Mouse (Mus musculus) cerebellum, adult 11 months (tissue): ENCODE measurements around the gene Ifnz.
A peak's percentile ranks its signal among the peaks of the same experiment; 100 is the strongest.
"Not testable (repeated sequence)": the region's sequence is repeated elsewhere in the genome, so short reads cannot be mapped to it uniquely, and the experiment has no call there.

ENCODE experiments used
- DNase-seq: peaks from one replicate; pipeline ENCODE4 v3.0.0; 2022

Gene Ifnz

GRCm38 (mm10) chr4:88781831-88782230 lies at the start of gene Ifnz:
Gene Ifnz, plus strand, starts transcription at chr4:88782131.
- DNase-seq: not testable (repeated sequence)

DNA sequence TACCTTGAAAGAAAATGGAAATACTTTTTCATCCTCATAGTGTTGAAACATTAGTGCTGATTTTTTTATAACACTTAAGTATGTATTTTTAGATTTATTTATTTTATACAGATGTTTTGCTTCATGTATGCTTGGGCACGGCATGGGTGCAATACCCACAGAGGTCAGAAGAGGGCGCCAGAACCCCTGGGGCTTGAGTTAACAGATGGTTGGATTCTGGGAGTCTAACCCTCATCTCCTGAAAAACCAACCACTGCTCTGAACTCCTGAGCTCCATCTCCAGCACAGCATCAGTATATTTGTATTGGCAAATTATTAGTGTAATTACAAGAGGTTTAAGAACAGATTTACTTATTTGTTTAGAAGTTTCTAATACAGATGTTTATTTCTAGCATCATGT lies 43.5 kb upstream of the Ifnz start:
- no peak for DNase-seq

DNA sequence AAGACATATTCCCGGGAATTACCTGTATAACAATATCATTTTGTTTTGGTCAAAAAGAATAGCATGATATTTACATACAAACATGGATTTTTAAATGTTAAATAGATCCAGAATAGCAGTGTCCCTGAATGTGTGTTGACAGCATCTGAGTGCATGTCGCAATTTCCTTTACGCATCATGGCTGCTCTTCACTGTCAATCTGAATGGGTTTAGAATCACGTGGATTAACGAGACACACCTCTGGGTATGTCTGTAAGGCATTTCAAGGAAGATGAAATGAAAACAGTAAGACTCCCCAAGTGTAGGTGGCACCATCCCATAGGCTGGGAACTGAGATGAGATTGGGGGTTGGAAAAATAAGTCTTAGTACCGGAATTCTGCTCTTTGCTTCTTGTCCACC lies 42.9 kb upstream of the Ifnz start:
- DNase-seq: no peak

DNA sequence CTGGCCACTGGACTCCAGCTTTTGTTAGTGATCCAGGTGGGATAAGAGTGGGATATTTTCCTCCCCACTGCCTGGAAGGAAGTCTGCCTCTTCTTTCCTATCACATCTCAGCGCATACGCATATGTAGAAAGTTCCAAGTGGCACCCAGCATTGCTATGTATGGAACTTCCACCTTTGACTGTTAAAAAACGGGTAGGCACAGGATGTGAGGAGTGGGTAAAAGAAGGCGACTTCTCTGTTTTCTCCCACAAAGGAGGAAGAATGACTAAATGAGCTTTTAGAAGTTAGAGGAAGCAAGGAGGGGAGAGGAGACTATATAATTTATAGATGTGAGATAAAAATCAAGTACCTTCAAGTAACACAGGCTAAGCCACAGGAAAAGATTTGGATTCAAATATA lies 40.5 kb upstream of the Ifnz start:
- DNase-seq: no peak

DNA sequence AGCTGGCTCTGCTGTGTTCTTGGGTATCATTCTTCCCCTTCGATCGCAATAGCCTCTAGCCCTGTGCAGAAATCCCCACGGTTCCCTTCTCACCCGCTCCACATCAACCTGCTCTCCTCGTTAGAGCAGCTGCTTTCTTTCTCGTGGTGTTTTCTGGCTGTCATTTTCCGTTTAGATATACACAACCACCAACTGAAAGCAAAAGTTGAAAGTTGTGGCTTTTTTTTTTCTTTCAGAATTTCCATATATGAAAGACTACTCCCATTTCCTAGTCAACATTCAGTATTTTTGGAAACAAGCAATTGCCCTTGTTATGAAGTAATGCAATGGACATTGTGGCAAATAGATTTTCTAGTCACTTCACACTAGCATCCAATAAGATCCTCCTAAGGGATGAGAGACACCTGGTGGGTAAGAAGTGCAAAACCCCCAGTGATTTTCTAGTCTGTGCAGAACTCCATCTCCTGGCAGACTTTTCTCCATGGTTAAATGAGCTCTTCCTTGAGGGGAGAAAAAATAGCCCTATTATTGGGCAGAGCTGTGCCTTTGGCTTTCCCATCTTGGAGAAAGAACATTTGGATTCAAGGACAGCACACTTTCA lies 39.1 kb upstream of the Ifnz start:
- no peak for DNase-seq

- no peak for DNase-seq
Measured at GRCm38 (mm10) chr4:88744207-88744606, 37.7 kb upstream of the Ifnz start.

DNA sequence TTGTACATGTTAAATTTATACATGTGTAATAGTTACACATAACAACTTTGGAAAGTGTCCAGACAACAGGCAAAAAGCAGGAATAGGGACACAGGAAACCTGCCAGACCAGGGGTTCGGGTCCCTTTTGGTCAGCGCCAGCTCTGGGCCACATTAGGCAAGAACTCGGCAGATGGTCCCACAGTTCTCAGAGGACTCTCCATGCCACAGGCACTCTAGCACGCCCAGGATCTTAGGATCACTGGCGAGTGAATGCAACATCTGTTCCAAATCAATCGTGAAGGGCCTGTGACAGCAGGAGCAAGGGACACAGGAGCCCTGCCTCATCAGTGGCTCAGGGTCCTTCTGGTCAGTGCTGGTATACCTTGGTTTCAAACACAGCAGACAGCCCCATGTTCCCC lies 32.0 kb upstream of the Ifnz start:
- DNase-seq: no peak

DNA sequence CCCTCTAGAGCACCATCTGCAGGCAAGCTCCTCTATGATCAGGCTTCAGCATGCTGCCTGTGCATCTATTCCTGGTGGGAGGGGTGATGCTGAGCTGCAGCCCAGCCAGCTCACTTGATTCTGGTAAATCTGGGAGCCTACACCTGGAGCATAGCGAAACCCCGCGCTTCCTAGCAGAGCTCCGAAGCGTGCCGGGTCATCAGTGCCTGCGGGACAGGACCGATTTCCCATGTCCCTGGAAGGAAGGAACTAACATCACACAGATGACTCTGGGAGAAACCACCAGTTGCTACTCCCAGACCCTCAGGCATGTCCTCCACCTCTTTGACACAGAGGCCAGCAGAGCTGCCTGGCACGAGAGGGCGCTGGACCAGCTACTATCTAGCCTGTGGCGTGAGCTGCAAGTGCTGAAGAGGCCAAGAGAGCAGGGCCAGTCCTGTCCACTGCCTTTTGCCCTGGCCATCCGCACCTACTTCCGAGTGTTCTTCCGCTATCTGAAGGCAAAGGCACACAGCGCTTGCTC lies 27.1 kb upstream of the Ifnz start, which contains the start of gene Gm13271:
TSS of gene Gm13271 (plus strand) at position 51 of the 523 bp plus-strand sequence.
- peak; percentile 82 for DNase-seq

DNA sequence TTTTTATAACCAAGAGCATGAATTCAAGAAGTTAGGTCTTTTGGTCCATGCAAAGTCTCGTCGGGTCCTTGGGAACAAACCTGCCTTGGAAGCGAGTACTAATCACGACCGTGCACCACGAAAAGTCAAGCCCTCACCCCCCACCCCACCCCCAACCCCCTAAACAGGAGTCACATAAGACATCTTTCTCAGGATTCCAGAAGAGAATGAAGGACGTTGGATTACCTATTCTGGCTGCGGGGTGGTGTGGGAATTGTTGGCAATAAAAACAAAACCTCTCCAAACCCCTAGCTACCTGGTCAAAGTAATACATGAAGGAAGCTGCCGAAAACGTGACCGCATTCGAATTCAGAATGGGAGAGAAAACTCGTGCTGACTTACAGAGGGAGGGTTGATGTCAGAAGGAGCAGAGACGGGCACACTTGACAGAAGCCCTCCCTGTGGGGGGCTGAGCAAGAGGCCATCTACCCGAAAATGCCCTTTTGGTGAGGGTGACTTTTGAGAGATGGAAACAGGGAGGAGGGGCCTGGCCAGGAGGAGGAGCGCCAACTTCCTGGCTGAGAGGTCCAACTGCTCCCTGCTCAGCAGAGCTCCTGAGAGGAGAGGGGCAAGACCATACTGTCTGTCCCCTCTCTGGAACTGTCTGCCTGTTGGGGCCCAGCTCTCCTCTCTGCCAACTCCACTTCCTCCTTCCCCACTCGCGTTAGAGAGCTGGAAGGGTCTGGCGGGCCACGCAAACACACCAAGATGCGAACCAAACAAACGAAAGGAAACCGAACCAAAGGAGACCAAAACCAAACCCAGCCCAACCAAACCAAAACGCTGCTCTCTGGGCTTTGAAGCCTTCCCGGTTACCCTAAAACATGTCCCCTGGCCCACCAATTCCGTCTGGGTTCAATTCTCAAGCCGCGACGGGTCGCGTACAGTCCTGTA lies 25.1 kb upstream of the Ifnz start:
- not testable (repeated sequence) for DNase-seq

DNA sequence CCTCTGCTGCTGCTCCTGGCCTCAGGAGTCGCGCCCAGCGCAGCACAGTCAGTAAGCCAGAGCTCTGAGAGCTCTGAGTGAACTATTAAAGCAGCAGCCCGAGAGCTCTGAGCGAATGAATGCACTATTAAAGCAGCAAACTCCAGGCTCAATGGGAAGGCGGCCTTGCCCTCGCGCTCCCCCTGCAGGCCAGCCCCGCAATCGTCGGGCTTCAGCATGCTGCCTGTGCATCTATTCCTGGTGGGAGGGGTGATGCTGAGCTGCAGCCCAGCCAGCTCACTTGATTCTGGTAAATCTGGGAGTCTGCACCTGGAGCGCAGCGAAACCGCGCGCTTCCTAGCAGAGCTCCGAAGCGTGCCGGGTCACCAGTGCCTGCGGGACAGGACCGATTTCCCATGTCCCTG lies 24.3 kb upstream of the Ifnz start:
- peak; percentile 93 for DNase-seq

DNA sequence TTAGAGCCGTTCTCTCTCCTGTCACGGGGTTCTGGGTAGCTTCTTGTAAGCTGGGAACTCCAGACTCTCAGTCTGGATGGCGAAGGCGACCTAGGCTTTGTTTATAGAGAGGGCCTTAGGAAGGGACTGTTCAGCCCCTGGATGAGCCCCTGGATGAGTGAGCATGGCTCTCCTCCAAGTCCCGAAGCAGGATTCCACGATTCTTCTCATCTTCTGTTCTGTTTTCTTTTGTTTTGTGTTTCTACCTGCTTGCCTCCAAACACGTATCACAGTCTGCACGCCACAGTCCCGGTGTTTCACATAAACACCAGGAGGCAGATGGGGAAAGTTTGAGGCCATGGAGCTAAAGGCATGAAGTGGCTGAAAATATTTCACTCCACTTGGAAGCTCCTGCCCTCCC lies 23.2 kb upstream of the Ifnz start:
- DNase-seq: peak; percentile 33

- peak; percentile 60 for DNase-seq
Measured at GRCm38 (mm10) chr4:88759610-88760268, 22.2 kb upstream of the Ifnz start, which contains the start of gene Gm13283. Gene Gm13283, plus strand, starts transcription at chr4:88760119.

DNA sequence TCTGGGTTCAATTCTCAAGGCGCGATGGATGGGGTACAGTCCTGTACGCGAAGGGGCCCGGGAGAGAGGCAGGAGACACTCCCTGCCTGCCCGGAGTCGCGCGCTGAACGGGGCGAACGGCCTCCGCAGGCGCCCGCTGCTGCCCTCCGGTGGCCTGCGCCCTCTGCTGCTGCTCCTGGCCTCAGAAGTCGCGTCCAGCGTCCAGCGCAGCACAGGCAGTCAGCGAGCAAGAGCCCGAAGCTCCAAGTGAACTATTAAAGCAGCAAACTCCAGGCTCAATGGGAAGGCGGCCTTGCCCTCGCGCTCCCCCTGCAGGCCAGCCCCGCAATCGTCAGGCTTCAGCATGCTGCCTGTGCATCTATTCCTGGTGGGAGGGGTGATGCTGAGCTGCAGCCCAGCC lies 21.5 kb upstream of the Ifnz start:
- peak; percentile 66 for DNase-seq

GRCm38 (mm10) chr4:88761776-88762175 lies 20.2 kb upstream of the Ifnz start:
- DNase-seq: peak; percentile 78

GRCm38 (mm10) chr4:88762341-88762740 lies 19.6 kb upstream of the Ifnz start:
- not testable (repeated sequence) for DNase-seq

DNA sequence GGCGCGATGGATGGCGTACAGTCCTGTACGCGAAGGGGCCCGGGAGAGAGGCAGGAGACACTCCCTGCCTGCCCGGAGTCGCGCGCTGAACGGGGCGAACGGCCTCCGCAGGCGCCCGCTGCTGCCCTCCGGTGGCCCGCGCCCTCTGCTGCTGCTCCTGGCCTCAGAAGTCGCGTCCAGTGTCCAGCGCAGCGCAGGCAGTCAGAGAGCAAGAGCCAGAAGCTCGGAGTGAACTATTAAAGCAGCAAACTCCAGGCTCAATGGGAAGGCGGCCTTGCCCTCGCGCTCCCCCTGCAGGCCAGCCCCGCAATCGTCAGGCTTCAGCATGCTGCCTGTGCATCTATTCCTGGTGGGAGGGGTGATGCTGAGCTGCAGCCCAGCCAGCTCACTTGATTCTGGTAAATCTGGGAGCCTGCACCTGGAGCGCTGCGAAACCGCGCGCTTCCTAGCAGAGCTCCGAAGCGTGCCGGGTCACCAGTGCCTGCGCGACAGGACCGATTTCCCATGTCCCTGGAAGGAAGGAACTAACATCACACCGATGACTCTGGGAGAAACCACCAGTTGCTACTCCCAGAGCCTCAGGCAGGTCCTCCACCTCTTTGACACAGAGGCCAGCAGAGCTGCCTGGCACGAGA lies 18.4 kb upstream of the Ifnz start:
- DNase-seq: peak; percentile 42

DNA sequence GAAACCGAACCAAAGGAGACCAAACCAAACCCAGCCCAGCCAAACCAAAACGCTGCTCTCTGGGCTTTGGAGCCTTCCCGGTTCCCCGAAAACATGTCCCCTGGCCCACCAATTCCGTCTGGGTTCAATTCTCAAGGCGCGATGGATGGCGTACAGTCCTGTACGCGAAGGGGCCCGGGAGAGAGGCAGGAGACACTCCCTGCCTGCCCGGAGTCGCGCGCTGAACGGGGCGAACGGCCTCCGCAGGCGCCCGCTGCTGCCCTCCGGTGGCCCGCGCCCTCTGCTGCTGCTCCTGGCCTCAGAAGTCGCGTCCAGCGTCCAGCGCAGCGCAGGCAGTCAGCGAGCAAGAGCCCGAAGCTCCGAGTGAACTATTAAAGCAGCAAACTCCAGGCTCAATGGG lies 8.4 kb upstream of the Ifnz start, which contains the start of gene Gm13290:
TSS of gene Gm13290 (plus strand) at position 301 of the 400 bp plus-strand sequence.
- not testable (repeated sequence) for DNase-seq

GRCm38 (mm10) chr4:88776622-88777021 lies 5.3 kb upstream of the Ifnz start, which contains the start of gene Gm13289:
Gene Gm13289, plus strand, starts transcription at chr4:88776922.
- not testable (repeated sequence) for DNase-seq

DNA sequence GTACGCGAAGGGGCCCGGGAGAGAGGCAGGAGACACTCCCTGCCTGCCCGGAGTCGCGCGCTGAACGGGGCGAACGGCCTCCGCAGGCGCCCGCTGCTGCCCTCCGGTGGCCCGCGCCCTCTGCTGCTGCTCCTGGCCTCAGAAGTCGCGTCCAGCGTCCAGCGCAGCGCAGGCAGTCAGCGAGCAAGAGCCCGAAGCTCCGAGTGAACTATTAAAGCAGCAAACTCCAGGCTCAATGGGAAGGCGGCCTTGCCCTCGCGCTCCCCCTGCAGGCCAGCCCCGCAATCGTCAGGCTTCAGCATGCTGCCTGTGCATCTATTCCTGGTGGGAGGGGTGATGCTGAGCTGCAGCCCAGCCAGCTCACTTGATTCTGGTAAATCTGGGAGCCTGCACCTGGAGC lies 2.4 kb upstream of the Ifnz start, which contains the start of gene Gm13272:
TSS of gene Gm13272 (plus strand) at position 301 of the 400 bp plus-strand sequence.
- DNase-seq: not testable (repeated sequence)

GRCm38 (mm10) chr4:88780320-88780719 lies 1.6 kb upstream of the Ifnz start:
- not testable (repeated sequence) for DNase-seq

DNA sequence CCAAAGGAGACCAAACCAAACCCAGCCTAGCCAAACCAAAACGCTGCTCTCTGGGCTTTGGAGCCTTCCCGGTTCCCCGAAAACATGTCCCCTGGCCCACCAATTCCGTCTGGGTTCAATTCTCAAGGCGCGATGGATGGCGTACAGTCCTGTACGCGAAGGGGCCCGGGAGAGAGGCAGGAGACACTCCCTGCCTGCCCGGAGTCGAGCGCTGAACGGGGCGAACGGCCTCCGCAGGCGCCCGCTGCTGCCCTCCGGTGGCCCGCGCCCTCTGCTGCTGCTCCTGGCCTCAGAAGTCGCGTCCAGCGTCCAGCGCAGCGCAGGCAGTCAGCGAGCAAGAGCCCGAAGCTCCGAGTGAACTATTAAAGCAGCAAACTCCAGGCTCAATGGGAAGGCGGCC lies 404 bp downstream of the Ifnz start:
- DNase-seq: not testable (repeated sequence)

DNA sequence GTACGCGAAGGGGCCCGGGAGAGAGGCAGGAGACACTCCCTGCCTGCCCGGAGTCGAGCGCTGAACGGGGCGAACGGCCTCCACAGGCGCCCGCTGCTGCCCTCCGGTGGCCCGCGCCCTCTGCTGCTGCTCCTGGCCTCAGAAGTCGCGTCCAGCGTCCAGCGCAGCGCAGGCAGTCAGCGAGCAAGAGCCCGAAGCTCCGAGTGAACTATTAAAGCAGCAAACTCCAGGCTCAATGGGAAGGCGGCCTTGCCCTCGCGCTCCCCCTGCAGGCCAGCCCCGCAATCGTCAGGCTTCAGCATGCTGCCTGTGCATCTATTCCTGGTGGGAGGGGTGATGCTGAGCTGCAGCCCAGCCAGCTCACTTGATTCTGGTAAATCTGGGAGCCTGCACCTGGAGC lies 3.5 kb downstream of the Ifnz start, which contains the start of gene Gm13276:
TSS of gene Gm13276 (plus strand) at position 301 of the 400 bp plus-strand sequence.
- not testable (repeated sequence) for DNase-seq
